Comparison of ENCODE assay signal across 9 mouse cellular contexts in genomic region chr2:155308936-155309592, GRCm38 (mm10). TPM values are rescaled to one million over a fixed set of nuclear protein-coding genes. Genes with fewer than 3 reads are reported as not detected.
DNase-seq lines count a peak whose midpoint lies in the region; ATAC-seq lines count a peak whose summit lies in the region.
"Had no signal": no experiment of that assay in that cellular context is flagged by ENCODE, and none has a peak within 500 bp of the region (broad histone marks: within the 10 kb centered on the region; RNA-seq: fewer than 3 reads in every experiment).

No protein-coding gene starts in this region.

- no peaks in the 10 kb centered on the region for H3K9me3 ChIP-seq in kidney, embryonic 15.5 days (replicated peaks)
- H3K9me3 ChIP-seq in forebrain, embryonic 15.5 days, result no peaks in the 10 kb centered on the region

- no peak overlapping the region for H3K9ac ChIP-seq in kidney, embryonic 15.5 days
- no peak overlapping the region for H3K9ac ChIP-seq in forebrain, embryonic 15.5 days (replicated peaks)

- H3K27ac ChIP-seq in kidney, embryonic 15.5 days, result no peak overlapping the region
- peak overlapping the region; percentile 52 for H3K27ac ChIP-seq in forebrain, embryonic 15.5 days (replicated peaks)
- H3K27ac ChIP-seq: macrophage had no signal

- DNase-seq in kidney, adult 11 months, result peak; percentile 21
- peak; percentile 88 to 95 for DNase-seq in adrenal gland, adult (ENCODE audit: inconsistent age in 2 of 2, low spot score in 1 of 2)
- peak; percentile 16 for DNase-seq in hindlimb bud, embryonic 11.5 days (ENCODE audit: extremely low spot score, low read depth, low spot score)
- peak; percentile 30 to 52 for DNase-seq in lung, postnatal 4 days
- no peak for DNase-seq in left cerebral cortex, adult 18-20 months (ENCODE audit: low spot score in 2 of 2)
- no peak for DNase-seq in thymus, postnatal 14 days

- WGBS in kidney, embryonic 15.5 days, result 28% methylated on average over 3 of the region's 3 CpGs
- 37% methylated on average over 3 of the region's 3 CpGs for WGBS in forebrain, embryonic 15.5 days

- H3K4me2 ChIP-seq in kidney, embryonic 15.5 days, result no peak overlapping the region
- no peak overlapping the region for H3K4me2 ChIP-seq in forebrain, embryonic 15.5 days (replicated peaks)

- no peaks in the 10 kb centered on the region for H3K27me3 ChIP-seq in kidney, embryonic 15.5 days
- no peaks in the 10 kb centered on the region for H3K27me3 ChIP-seq in forebrain, embryonic 15.5 days

- H3K4me3 ChIP-seq in kidney, embryonic 15.5 days (replicated peaks), result no peak overlapping the region
- H3K4me3 ChIP-seq in forebrain, embryonic 15.5 days, result no peak overlapping the region

- no peaks in the 10 kb centered on the region for H3K4me1 ChIP-seq in kidney, embryonic 15.5 days
- peaks cover 7% of the 10 kb centered on the region for H3K4me1 ChIP-seq in forebrain, embryonic 15.5 days

- no peak for ATAC-seq in kidney, embryonic 15.5 days (replicated peaks; ENCODE audit: low FRiP score)
- ATAC-seq in forebrain, embryonic 15.5 days (replicated peaks), result no peak

- peaks cover 55% of the 10 kb centered on the region for H3K36me3 ChIP-seq in kidney, embryonic 15.5 days
- H3K36me3 ChIP-seq in forebrain, embryonic 15.5 days, result peaks cover 22% of the 10 kb centered on the region

RNA-seq across cellular contexts. Expression of gene Map1lc3a, which starts 33.0 kb away (rescaled TPM):
- 136 and 154 TPM in 2 replicates for polyA plus RNA-seq in kidney, embryonic 15.5 days (2015; fragmentation: Nextera tagmentation; extraction: Ambion mirVana)
- polyA plus RNA-seq in forebrain, embryonic 15.5 days (2015; fragmentation: Nextera tagmentation; extraction: Ambion mirVana), result 358 and 365 TPM in 2 replicates
- total RNA-seq in left cerebral cortex, adult 18-20 months (2021), result 100 to 1,000 TPM; 320 to 326 TPM

RNA-seq across cellular contexts. Expression of gene Pigu, which starts 48.2 kb away (rescaled TPM):
- polyA plus RNA-seq in kidney, embryonic 15.5 days (2015; fragmentation: Nextera tagmentation; extraction: Ambion mirVana), result 59.1 and 62.7 TPM in 2 replicates
- 47.7 and 52.8 TPM in 2 replicates for polyA plus RNA-seq in forebrain, embryonic 15.5 days (2015; fragmentation: Nextera tagmentation; extraction: Ambion mirVana)
- total RNA-seq in left cerebral cortex, adult 18-20 months (2021), result 10 to 100 TPM; 27.5 to 31.2 TPM

Comparison
In these comparisons a context has a peak if more than half of its experiments do, and no peak if none do; other contexts are left out.
1. DNase-seq: peak in kidney, adult 11 months (single experiment), adrenal gland, adult (2 of 2), hindlimb bud, embryonic 11.5 days (single experiment) and lung, postnatal 4 days (2 of 2); none in left cerebral cortex, adult 18-20 months (0 of 2) and thymus, postnatal 14 days (single experiment).